Mouse (Mus musculus) cortical plate, adult 2 months (tissue): ENCODE measurements around the gene Nfyc. TPM values are rescaled to one million over a fixed set of nuclear protein-coding genes. Genes with fewer than 3 reads are reported as not detected.

Source experiments
- H3K27ac ChIP-seq: fragments of 200-500 bp; 2 replicates; pipeline ENCODE4 v1.5.1; 2012; ENCODE audit warnings: low read length, control low read depth, inconsistent platforms; ENCODE audit not compliant: insufficient read depth
- H3K4me1 ChIP-seq: fragments of 200-500 bp; 2 replicates; pipeline ENCODE4 v1.6.1; 2011; ENCODE audit warnings: low read length; ENCODE audit not compliant: control insufficient read depth, insufficient read depth
- H3K4me3 ChIP-seq: fragments of 200-500 bp; 2 replicates; pipeline ENCODE4 v1.5.1; 2011; ENCODE audit warnings: mild to moderate bottlenecking, low read length, control low read depth; ENCODE audit not compliant: insufficient read depth
- CTCF ChIP-seq: fragments of 200-500 bp; IDR thresholded peaks from 2 replicates; pipeline ENCODE4 v1.5.1; 2011; ENCODE audit warnings: mild to moderate bottlenecking, control low read depth, low read length; ENCODE audit not compliant: insufficient read depth; ENCODE audit errors: extremely low read depth
- POLR2A ChIP-seq: fragments of 200-500 bp; IDR thresholded peaks from 2 replicates; pipeline ENCODE4 v1.6.1; 2011; ENCODE audit warnings: mild to moderate bottlenecking, low read length, control low read depth; ENCODE audit not compliant: insufficient read depth; ENCODE audit errors: extremely low read depth
- polyA plus RNA-seq: library from polyadenylated mRNA; depleted of rRNA; stranded (reverse); fragments of >200 nt; gene quantifications from 2 replicates; pipeline ENCODE4 v1.2.3, GENCODE M21; 2012

The Nfyc gene
- polyA plus RNA-seq, 1 experiment, result 88.5 TPM

GRCm38 (mm10) chr4:120855360-120856060 is 24.1 kb upstream of the Nfyc start:
- Histone ChIP-seq H3K4me1 (peaks cover 6% of the 10 kb centered on the region), H3K4me3 (peak overlapping the region; percentile 39), H3K27ac (no peak overlapping the region)
- no peak for TF ChIP-seq POLR2A
- no peak for TF ChIP-seq CTCF

GRCm38 (mm10) chr4:120854588-120855319 is 23.4 kb upstream of the Nfyc start, which contains the start of gene Rims3:
Gene Rims3, plus strand, starts transcription at chr4:120854816.
- peak within 1 kb of the TSS; percentile 39 for H3K4me3 ChIP-seq
- H3K4me1 ChIP-seq, result peaks cover 2% of the 10 kb centered on the region; the same call in 1 of the 2 replicates
- TF ChIP-seq POLR2A (no peak), CTCF (no peak)
- H3K27ac ChIP-seq, result no peak within 1 kb of the TSS

- Histone ChIP-seq H3K27ac (no peak overlapping the region), H3K4me1 (0 out of 2 replicates have a peak, but pooled peaks cover 2% of the 10 kb centered on the region), H3K4me3 (no peak overlapping the region)
- TF ChIP-seq CTCF (peak; percentile 76), POLR2A (no peak)
These were observed 19.6 kb upstream of the Nfyc start for GRCm38 (mm10) chr4:120850946-120851345.

GRCm38 (mm10) chr4:120849451-120849850 is 18.1 kb upstream of the Nfyc start:
- Histone ChIP-seq H3K4me3 (no peak overlapping the region), H3K4me1 (0 out of 2 replicates have a peak, but pooled peaks cover 2% of the 10 kb centered on the region), H3K27ac (no peak overlapping the region)
- TF ChIP-seq POLR2A, result no peak
- TF ChIP-seq CTCF, result no peak

- TF ChIP-seq POLR2A, result no peak
- no peak for TF ChIP-seq CTCF
- no peak overlapping the region for H3K27ac ChIP-seq
These were observed 17.5 kb upstream of the Nfyc start for GRCm38 (mm10) chr4:120848909-120849308.

GRCm38 (mm10) chr4:120845098-120845497 is 13.7 kb upstream of the Nfyc start:
- 0 out of 2 replicates have a peak, but pooled peaks cover 2% of the 10 kb centered on the region for H3K4me1 ChIP-seq
- no peak overlapping the region for H3K27ac ChIP-seq
- no peak for TF ChIP-seq CTCF
- no peak for TF ChIP-seq POLR2A
- H3K4me3 ChIP-seq, result no peak overlapping the region

More at GRCm38 (mm10) chr4:120848909-120849308, 17.5 kb upstream of the Nfyc start:
- Histone ChIP-seq H3K4me1 (0 out of 2 replicates have a peak, but pooled peaks cover 2% of the 10 kb centered on the region), H3K4me3 (no peak overlapping the region)

- TF ChIP-seq POLR2A, result no peak
- no peak for TF ChIP-seq CTCF
- H3K4me3 ChIP-seq, result no peak overlapping the region
- H3K27ac ChIP-seq, result no peak overlapping the region
- 0 out of 2 replicates have a peak, but pooled peaks cover 2% of the 10 kb centered on the region for H3K4me1 ChIP-seq
These were observed 13.2 kb upstream of the Nfyc start for GRCm38 (mm10) chr4:120844423-120845082.

GRCm38 (mm10) chr4:120841342-120841741 is 10.0 kb upstream of the Nfyc start:
- TF ChIP-seq CTCF, result no peak
- TF ChIP-seq POLR2A, result no peak

GRCm38 (mm10) chr4:120830767-120831166 is 605 bp downstream of the Nfyc start:
- Histone ChIP-seq H3K27ac (no peak overlapping the region), H3K4me1 (no peaks in the 10 kb centered on the region), H3K4me3 (no peak overlapping the region)
- TF ChIP-seq CTCF (no peak), POLR2A (no peak)

More at GRCm38 (mm10) chr4:120841342-120841741, 10.0 kb upstream of the Nfyc start:
- no peak overlapping the region for H3K27ac ChIP-seq
- H3K4me1 ChIP-seq, result no peaks in the 10 kb centered on the region
- H3K4me3 ChIP-seq, result no peak overlapping the region

- Histone ChIP-seq H3K4me1 (peaks cover 2% of the 10 kb centered on the region; the same call in 1 of the 2 replicates), H3K27ac (no peak overlapping the region), H3K4me3 (no peak overlapping the region; the same call in 1 of the 2 replicates)
- TF ChIP-seq CTCF, result no peak
- no peak for TF ChIP-seq POLR2A
These were observed 5.0 kb downstream of the Nfyc start for GRCm38 (mm10) chr4:120826418-120826817.
